Mouse (Mus musculus) spleen, postnatal 10 days (tissue): ENCODE data around the gene Kremen1.

Experiments
- DNase-seq, 2 experiments: peaks; one replicate each; pipeline ENCODE4 v3.0.0; 2021 to 2022; ENCODE audit warnings: low spot score in 2 of 2

Gene Kremen1

GRCm38 (mm10) chr11:5172861-5173260 lies 88.5 kb downstream of the Kremen1 start:
- DNase-seq, result no peak

- no peak for DNase-seq
These were observed 94.0 kb downstream of the Kremen1 start for GRCm38 (mm10) chr11:5167311-5167710.

- no peak for DNase-seq
These were observed 95.9 kb downstream of the Kremen1 start for GRCm38 (mm10) chr11:5165471-5165916.

- DNase-seq, result no peak
These were observed 97.0 kb downstream of the Kremen1 start for GRCm38 (mm10) chr11:5164310-5164709.

- no peak for DNase-seq
These were observed 97.9 kb downstream of the Kremen1 start for GRCm38 (mm10) chr11:5163421-5163820.

GRCm38 (mm10) chr11:5160722-5161485 lies 100.5 kb downstream of the Kremen1 start:
- DNase-seq, result peak; percentile 38 to 69

GRCm38 (mm10) chr11:5158056-5158455 lies 103.3 kb downstream of the Kremen1 start:
- DNase-seq, result no peak

- no peak for DNase-seq
These were observed 106.2 kb downstream of the Kremen1 start for GRCm38 (mm10) chr11:5154961-5155805.

- DNase-seq, result peak; percentile 20 to 44
These were observed 109.5 kb downstream of the Kremen1 start, which contains the start of gene Emid1 for GRCm38 (mm10) chr11:5151680-5152337. Gene Emid1, minus strand, starts transcription at chr11:5152257.

GRCm38 (mm10) chr11:5151247-5151630 lies 110.1 kb downstream of the Kremen1 start:
- DNase-seq, result no peak

GRCm38 (mm10) chr11:5150416-5151246 lies 110.7 kb downstream of the Kremen1 start:
- peak; percentile 18 to 64 for DNase-seq

GRCm38 (mm10) chr11:5149955-5150354 lies 111.4 kb downstream of the Kremen1 start:
- no peak for DNase-seq

- DNase-seq, result peak in 1 of 2 experiments; percentile 40
These were observed 112.1 kb downstream of the Kremen1 start for GRCm38 (mm10) chr11:5149249-5149648.

GRCm38 (mm10) chr11:5145600-5145999 lies 115.8 kb downstream of the Kremen1 start:
- no peak for DNase-seq

GRCm38 (mm10) chr11:5141965-5142364 lies 119.4 kb downstream of the Kremen1 start:
- DNase-seq, result no peak
